Comparison of ENCODE assay signal across 8 mouse cellular contexts in genomic region chr12:46635125-46635772, GRCm38 (mm10).
A peak's percentile ranks its signal among the peaks of the same experiment; 100 is the strongest.
DNase-seq lines count a peak whose midpoint lies in the region.

No protein-coding gene starts in this region.

- intact Hi-C loops in left cerebral cortex, postnatal 25 days (cut with DNase I) = loop anchor here (5.0 to 10.0 kb wide), 3 partner anchors 182 to 680 kb away; partner anchors contain the start of gene Nova1
- intact Hi-C loops in gastrocnemius, postnatal 36 days (cut with DNase I) = no loop called here

- DNase-seq in urinary bladder, postnatal 14 days (ENCODE audit: low spot score) = peak; percentile 6
- DNase-seq in urinary bladder, postnatal 10 days (ENCODE audit: low spot score) = no peak
- DNase-seq in cerebellum, postnatal 36 days = peak; percentile 53 to 58
- DNase-seq in heart, postnatal 4 days = peak; percentile 42
- DNase-seq in left cerebral cortex, postnatal 25 days (ENCODE audit: low spot score in 2 of 2) = peak; percentile 38 to 66
- peak; percentile 40 for DNase-seq in testis, postnatal 10 days (ENCODE audit: low spot score)
- no peak for DNase-seq in gastrocnemius, postnatal 36 days
- DNase-seq in ovary, postnatal 36 days (ENCODE audit: low spot score) = no peak

Comparison
In these comparisons a context has a peak if more than half of its experiments do, and no peak if none do; other contexts are left out.
1. DNase-seq: peak in urinary bladder, postnatal 14 days (single experiment), cerebellum, postnatal 36 days (2 of 2), heart, postnatal 4 days (single experiment), left cerebral cortex, postnatal 25 days (2 of 2) and testis, postnatal 10 days (single experiment); none in urinary bladder, postnatal 10 days (single experiment), gastrocnemius, postnatal 36 days (0 of 2) and ovary, postnatal 36 days (single experiment).